Mouse (Mus musculus) limb, embryonic 12.5 days (tissue): ENCODE data around the gene Fras1. TPM values are rescaled to one million over a fixed set of nuclear protein-coding genes. Genes with fewer than 3 reads are reported as not detected.

ENCODE experiments used
- ATAC-seq: fragments of 200-750 bp; cut with Nextera tagmentation; 2 replicates; pipeline ENCODE4 v1.8.0; 2017; ENCODE audit warnings: low read depth, moderate TSS enrichment; ENCODE audit not compliant: insufficient number of reproducible peaks, insufficient read depth, low FRiP score, low TSS enrichment
- H3K27ac ChIP-seq: fragments of 300-500 bp; sonication (generic); 2 replicates; pipeline ENCODE4 v1.5.1; 2016; ENCODE audit warnings: mild to moderate bottlenecking, moderate library complexity
- H3K27me3 ChIP-seq: fragments of 300-500 bp; sonication (generic); 2 replicates; pipeline ENCODE4 v1.6.1; 2016; ENCODE audit warnings: mild to moderate bottlenecking, moderate library complexity
- H3K36me3 ChIP-seq: fragments of 300-500 bp; sonication (generic); 2 replicates; pipeline ENCODE4 v1.6.1; 2016; ENCODE audit warnings: mild to moderate bottlenecking, moderate library complexity
- H3K4me1 ChIP-seq: fragments of 300-500 bp; sonication (generic); replicated peaks from 2 replicates; pipeline ENCODE4 v1.6.1; 2016
- H3K4me2 ChIP-seq: fragments of 300-500 bp; sonication (generic); 2 replicates; pipeline ENCODE4 v1.6.1; 2016; ENCODE audit warnings: mild to moderate bottlenecking, moderate library complexity
- H3K4me3 ChIP-seq: fragments of 300-500 bp; sonication (generic); replicated peaks from 2 replicates; pipeline ENCODE4 v1.5.1; 2016; ENCODE audit warnings: mild to moderate bottlenecking
- H3K9ac ChIP-seq: fragments of 300-500 bp; sonication (generic); replicated peaks from 2 replicates; pipeline ENCODE4 v1.6.1; 2016; ENCODE audit warnings: mild to moderate bottlenecking, moderate library complexity
- H3K9me3 ChIP-seq: fragments of 300-500 bp; sonication (generic); 2 replicates; pipeline ENCODE4 v1.6.1; 2016; ENCODE audit warnings: mild to moderate bottlenecking, moderate library complexity
- WGBS: fragments of 180-500 bp; shearing (Covaris S2); methylation state at CpG from one replicate; pipeline ENCODE4 v1.1.7; 2016; 5-methylcytosine and 5-hydroxymethylcytosine counted together
- polyA plus RNA-seq: library from polyadenylated mRNA; unstranded; fragments of >200 nt; fragmentation: Nextera tagmentation; extraction: Ambion mirVana; gene quantifications from 2 replicates; pipeline ENCODE4 v1.2.1, GENCODE M21; 2016

The Fras1 gene
- polyA plus RNA-seq, 1 experiment from 2014 or later = 18.3 TPM

DNA sequence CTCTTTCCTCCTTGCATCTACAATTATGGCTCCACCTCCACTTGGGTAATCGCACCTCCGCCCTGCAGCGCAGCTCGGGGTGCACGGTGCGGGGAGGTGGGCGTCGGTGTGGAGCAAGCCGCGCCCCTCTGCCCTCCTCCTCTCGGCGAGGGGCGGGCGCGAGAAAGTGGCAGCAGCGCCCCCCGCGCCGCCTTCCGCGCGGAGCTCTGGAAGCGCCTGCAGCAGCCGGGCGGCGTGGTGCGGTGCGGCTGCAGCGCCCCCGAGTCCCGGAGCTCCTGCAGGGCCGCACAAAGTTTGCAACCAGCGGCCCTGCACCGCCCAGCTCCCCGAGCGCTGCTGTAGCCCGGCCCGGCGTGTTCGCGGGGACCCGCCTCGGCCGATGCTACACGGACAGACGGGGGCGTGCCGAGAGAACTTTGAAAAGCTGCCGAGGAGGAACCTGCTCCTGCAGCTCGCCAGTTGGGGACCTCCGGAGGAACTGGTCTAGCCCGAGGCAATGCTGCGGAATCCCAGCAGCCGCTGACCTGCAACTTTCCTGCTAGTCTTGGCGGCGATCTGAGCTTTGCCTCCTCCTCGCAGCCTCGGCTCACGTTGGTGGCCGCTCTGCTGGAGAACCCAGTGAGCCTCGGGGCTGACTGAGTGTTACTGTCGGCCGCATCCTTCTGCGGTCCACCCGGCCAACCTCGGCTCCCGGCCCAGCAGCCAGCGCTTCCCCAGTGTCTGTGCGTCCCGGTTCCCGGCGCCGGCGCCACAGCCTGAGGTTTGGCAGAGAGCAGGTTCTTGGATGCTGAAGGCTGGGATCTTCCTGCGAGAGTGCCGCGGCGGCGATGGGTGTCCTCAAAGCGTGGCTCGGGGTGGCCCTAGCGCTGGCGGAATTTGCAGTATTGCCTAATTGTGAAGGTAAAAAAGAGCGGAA lies 489 bp downstream of the Fras1 start:
- Histone ChIP-seq H3K27ac (peak overlapping the region; percentile 91), H3K36me3 (no peaks in the 10 kb centered on the region), H3K4me1 (peaks cover 18% of the 10 kb centered on the region), H3K9me3 (no peaks in the 10 kb centered on the region), H3K4me2 (peak overlapping the region; percentile 92), H3K9ac (peak overlapping the region; percentile 76), H3K27me3 (peaks cover 12% of the 10 kb centered on the region; the same call in 1 of the 2 replicates), H3K4me3 (peak overlapping the region; percentile 69)
- peak; percentile 93 for ATAC-seq
- WGBS = under 1% methylated on average over 82 of the region's 84 CpGs

DNA sequence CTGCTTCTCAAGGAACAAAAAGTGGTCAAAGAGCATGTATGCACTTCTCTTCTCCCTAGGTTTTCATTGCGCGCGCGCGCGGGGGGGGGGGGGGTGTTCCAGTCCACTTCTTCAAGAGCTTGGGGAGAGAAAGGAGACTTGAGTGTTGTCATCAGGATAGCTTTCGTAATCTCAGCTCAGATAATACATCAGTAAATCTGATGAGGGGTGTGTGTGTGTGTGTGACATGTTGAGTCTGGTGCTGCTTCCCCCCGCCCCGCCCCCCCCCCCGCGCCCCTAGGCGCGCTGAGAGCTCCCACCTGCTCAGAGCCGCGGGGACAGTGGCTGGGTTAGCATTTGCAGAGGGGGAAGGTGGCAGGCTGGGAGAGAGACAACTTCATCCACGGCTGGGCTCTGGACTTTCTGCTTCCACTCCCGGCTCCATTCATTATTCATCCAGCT lies 1.7 kb downstream of the Fras1 start:
- Histone ChIP-seq H3K27ac (no peak overlapping the region), H3K36me3 (no peaks in the 10 kb centered on the region), H3K4me1 (peaks cover 23% of the 10 kb centered on the region), H3K9ac (peak overlapping the region; percentile 76), H3K9me3 (no peaks in the 10 kb centered on the region), H3K4me2 (peak overlapping the region; percentile 92), H3K4me3 (peak overlapping the region; percentile 69), H3K27me3 (peaks cover 12% of the 10 kb centered on the region; the same call in 1 of the 2 replicates)
- no peak for ATAC-seq
- WGBS = under 1% methylated on average over 15 of the region's 17 CpGs

DNA sequence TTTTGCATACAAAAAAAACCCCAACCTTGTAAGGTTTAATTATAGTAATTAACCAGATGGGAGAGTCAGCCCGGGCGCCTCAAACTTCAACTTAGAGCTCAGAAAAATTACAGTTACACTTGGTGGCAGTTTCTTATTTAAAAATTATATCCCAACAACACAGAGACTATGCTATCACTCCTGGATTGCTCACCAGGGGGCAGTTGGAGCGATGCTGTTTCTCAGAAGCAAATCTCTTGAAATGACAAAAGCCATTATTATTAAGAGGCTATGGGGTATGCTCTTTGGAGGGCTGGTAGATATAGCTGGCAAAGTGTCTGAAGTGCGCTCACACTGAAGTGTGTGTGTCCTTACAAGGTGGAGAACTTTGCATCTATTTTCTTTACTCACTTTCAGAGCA lies 2.5 kb downstream of the Fras1 start:
- H3K4me3 ChIP-seq = no peak overlapping the region
- WGBS = 61% methylated on average over 4 of the region's 4 CpGs

DNA sequence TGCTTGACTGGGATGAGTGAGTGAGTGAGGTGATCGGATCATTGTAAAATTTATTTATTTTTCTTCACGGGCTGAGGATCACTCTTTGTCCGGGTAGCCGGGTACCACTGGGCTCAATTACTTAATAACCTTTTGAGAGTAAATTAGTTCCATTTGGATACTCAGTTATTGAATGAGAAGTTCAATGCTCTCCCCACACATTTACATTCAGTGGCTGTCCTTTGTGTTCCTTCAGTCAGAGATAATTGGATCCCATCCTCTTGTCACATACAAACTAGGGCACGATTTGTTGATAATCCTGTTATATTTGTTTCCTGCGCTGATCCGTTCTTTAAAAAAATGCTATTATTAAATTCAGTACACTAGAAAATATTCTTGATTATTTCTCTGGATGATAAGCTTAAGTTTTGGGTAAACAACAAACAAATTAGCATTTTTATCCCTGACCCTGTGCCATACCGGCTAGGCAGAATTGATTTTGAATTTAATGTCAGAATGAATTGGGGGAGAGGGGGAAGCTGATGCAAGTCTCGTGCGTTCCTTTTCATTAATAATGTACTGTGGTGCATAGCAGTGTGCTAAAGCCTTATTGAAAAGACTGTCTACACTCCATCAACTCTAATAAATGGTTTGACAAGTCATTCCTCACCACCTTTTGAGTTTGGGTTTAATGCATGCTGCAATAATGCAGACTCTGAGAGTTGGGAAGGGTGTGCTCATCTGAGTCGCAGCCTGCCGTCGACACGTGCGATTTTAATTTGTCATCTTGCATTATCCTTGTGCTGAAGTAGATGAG lies 12.6 kb downstream of the Fras1 start:
- no peaks in the 10 kb centered on the region for H3K4me1 ChIP-seq
- no peaks in the 10 kb centered on the region for H3K36me3 ChIP-seq
- H3K4me3 ChIP-seq = no peak overlapping the region
- WGBS = 86% methylated on average over 15 of the region's 15 CpGs
- H3K4me2 ChIP-seq = no peak overlapping the region
- H3K27ac ChIP-seq = no peak overlapping the region
- no peaks in the 10 kb centered on the region for H3K27me3 ChIP-seq
- no peak for ATAC-seq
- no peaks in the 10 kb centered on the region for H3K9me3 ChIP-seq
- H3K9ac ChIP-seq = no peak overlapping the region

More for the DNA sequence above, 2.5 kb downstream of the Fras1 start:
- Histone ChIP-seq H3K4me2 (peak overlapping the region; percentile 92), H3K4me1 (peaks cover 23% of the 10 kb centered on the region), H3K9me3 (no peaks in the 10 kb centered on the region), H3K36me3 (no peaks in the 10 kb centered on the region), H3K27ac (no peak overlapping the region), H3K9ac (no peak overlapping the region), H3K27me3 (peaks cover 12% of the 10 kb centered on the region; the same call in 1 of the 2 replicates)
- no peak for ATAC-seq

DNA sequence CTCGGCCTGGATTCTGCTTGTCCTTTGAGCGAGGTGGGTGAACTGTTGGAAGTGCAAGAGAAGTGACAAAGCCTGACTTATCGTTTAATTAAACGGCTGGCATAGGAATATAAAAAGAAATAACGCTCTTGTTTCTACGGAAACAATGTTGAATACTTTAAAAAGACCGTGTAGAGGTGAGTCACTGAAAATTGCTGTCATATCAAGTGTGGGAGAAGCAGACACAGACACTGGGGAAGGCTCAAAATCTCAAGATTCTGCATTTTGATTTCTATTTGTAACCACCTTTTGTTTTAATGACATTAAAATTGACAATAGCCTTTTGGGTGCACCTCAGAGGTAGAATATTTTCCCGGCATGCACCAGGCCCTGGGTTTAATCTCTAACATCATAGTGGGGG lies 14.6 kb downstream of the Fras1 start:
- Histone ChIP-seq H3K9me3 (no peaks in the 10 kb centered on the region), H3K4me2 (no peak overlapping the region), H3K27ac (no peak overlapping the region), H3K4me1 (no peaks in the 10 kb centered on the region), H3K4me3 (no peak overlapping the region), H3K9ac (no peak overlapping the region), H3K27me3 (no peaks in the 10 kb centered on the region), H3K36me3 (no peaks in the 10 kb centered on the region)
- no peak for ATAC-seq
- 90% methylated on average over 8 of the region's 8 CpGs for WGBS

- Histone ChIP-seq H3K27me3 (no peaks in the 10 kb centered on the region), H3K9me3 (no peaks in the 10 kb centered on the region), H3K36me3 (no peaks in the 10 kb centered on the region), H3K27ac (no peak overlapping the region), H3K4me2 (no peak overlapping the region), H3K9ac (no peak overlapping the region), H3K4me1 (no peaks in the 10 kb centered on the region), H3K4me3 (no peak overlapping the region)
- 92% methylated on average over 11 of the region's 11 CpGs for WGBS
- no peak for ATAC-seq
Observed at GRCm38 (mm10) chr5:96389963-96390623, 16.3 kb downstream of the Fras1 start.

- Histone ChIP-seq H3K9me3 (no peaks in the 10 kb centered on the region), H3K36me3 (no peaks in the 10 kb centered on the region), H3K4me1 (0 out of 2 replicates have a peak, but pooled peaks cover 2% of the 10 kb centered on the region), H3K4me2 (no peak overlapping the region), H3K4me3 (no peak overlapping the region), H3K9ac (no peak overlapping the region), H3K27me3 (no peaks in the 10 kb centered on the region), H3K27ac (no peak overlapping the region)
- 89% methylated on average over 4 of the region's 4 CpGs for WGBS
- no peak for ATAC-seq
Observed at GRCm38 (mm10) chr5:96391086-96391485, 17.3 kb downstream of the Fras1 start.

DNA sequence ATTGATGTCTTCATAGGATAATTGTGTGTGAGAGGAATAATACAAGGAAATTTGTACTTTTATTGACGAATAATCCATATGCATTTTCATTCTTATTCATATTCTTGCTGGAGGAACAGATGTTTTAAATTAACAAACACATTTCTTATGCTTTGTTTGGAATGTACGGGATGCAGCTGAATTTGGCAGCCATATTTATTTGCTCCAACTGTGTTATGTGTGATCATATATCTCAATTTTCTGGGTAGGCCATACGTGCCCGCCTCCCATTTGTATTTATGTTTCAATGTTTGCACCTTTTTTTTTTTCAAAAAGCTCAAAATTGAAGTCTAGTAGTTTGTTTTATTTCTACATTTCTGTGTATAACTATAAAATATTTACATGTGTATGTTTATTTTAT lies 21.2 kb downstream of the Fras1 start:
- Histone ChIP-seq H3K27ac (no peak overlapping the region), H3K4me1 (0 out of 2 replicates have a peak, but pooled peaks cover 3% of the 10 kb centered on the region), H3K9ac (no peak overlapping the region), H3K36me3 (no peaks in the 10 kb centered on the region), H3K9me3 (no peaks in the 10 kb centered on the region), H3K27me3 (no peaks in the 10 kb centered on the region), H3K4me2 (no peak overlapping the region), H3K4me3 (no peak overlapping the region)
- 84% methylated on average over 4 of the region's 4 CpGs for WGBS
- ATAC-seq = no peak

GRCm38 (mm10) chr5:96395786-96396650 lies 22.3 kb downstream of the Fras1 start:
- Histone ChIP-seq H3K9me3 (no peaks in the 10 kb centered on the region), H3K4me2 (no peak overlapping the region), H3K4me1 (0 out of 2 replicates have a peak, but pooled peaks cover 3% of the 10 kb centered on the region), H3K4me3 (no peak overlapping the region), H3K27ac (no peak overlapping the region), H3K9ac (no peak overlapping the region), H3K27me3 (no peaks in the 10 kb centered on the region), H3K36me3 (no peaks in the 10 kb centered on the region)
- WGBS = 48% methylated on average over 5 of the region's 5 CpGs
- no peak for ATAC-seq

GRCm38 (mm10) chr5:96402555-96402954 lies 28.8 kb downstream of the Fras1 start:
- Histone ChIP-seq H3K4me1 (peaks cover 7% of the 10 kb centered on the region; the same call in 1 of the 2 replicates), H3K27me3 (no peaks in the 10 kb centered on the region), H3K9ac (no peak overlapping the region), H3K9me3 (no peaks in the 10 kb centered on the region), H3K27ac (no peak overlapping the region), H3K36me3 (no peaks in the 10 kb centered on the region), H3K4me2 (no peak overlapping the region), H3K4me3 (no peak overlapping the region)
- no peak for ATAC-seq
- WGBS = 67% methylated on average over 3 of the region's 3 CpGs
